Mouse (Mus musculus): ENCODE data around the gene Aoah. TPM values are rescaled to one million over a fixed set of nuclear protein-coding genes. Genes with fewer than 3 reads are reported as not detected.

The Aoah gene
- 0.54 TPM for polyA plus RNA-seq (2015; fragmentation: Illumina TruSeq; extraction: RNeasy Lipid Tissue Mini Kit (QIAGEN cat#74804); ENCODE audit: insufficient read depth, low read depth, low replicate concordance)

DNA sequence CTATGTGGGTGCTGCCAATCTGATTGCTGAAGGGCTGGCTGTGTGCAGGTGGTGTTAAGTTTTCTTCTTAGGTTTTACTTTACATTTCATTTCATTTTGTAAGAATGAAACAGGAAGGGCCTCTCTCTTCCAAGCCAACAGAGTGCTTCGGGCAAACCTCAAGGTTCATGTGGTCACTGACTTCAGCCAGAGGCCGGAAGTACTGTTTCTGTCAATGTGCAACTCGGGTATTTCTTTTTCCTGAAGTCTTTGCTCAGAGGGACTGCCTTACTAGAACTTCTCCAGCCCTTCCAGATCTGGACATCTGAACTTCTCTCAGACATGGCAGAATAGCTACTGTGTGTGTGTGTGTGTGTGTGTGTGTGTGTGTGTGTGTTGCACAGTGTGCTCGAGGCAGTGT, at the start of gene Aoah:
TSS of gene Aoah (plus strand) at position 213 of the 400 bp plus-strand sequence.

GRCm38 (mm10) chr13:21074847-21075246, 280.9 kb downstream of the Aoah start, which contains the start of gene Olfr1370:
Olfr1370 (minus strand) TSS chr13:21074947.

All from pancreas, adult 10 weeks (tissue).